Mouse (Mus musculus): Measurements from ENCODE around the gene Ly6g6e.

GRCm38 (mm10) chr17:35102299-35102698 lies 25.6 kb downstream of the Ly6g6e start:
- TF ChIP-seq POLR2A (IDR thresholded peaks at IDR 0.05; ENCODE audit: insufficient read depth, low read length) (no peak), CTCF (IDR thresholded peaks at IDR 0.05; ENCODE audit: low read depth, low read length) (no peak), EP300 (IDR thresholded peaks at IDR 0.05; ENCODE audit: insufficient read depth, low read depth, low read length) (no peak)
